Mouse (Mus musculus) small intestine, adult 2 months (tissue): ENCODE data around the gene Neu2.

ENCODE experiments used
- CTCF ChIP-seq: fragments of 200-500 bp; IDR thresholded peaks from 2 replicates; pipeline ENCODE4 v1.5.1; 2012; ENCODE audit warnings: low read depth, mild to moderate bottlenecking, control low read depth, inconsistent platforms, low read length, moderate library complexity, mixed read lengths; ENCODE audit not compliant: insufficient replicate concordance, insufficient read length; ENCODE audit errors: extremely low read depth
- POLR2A ChIP-seq: fragments of 200-500 bp; IDR thresholded peaks from 2 replicates; pipeline ENCODE4 v1.6.1; 2012; ENCODE audit warnings: low read depth, mild to moderate bottlenecking, control low read depth, inconsistent platforms, low read length, moderate library complexity

GRCm38 (mm10) chr1:87620211-87620668 is 110.6 kb downstream of the Neu2 start, which contains the start of gene Inpp5d:
- TF ChIP-seq POLR2A: peak; percentile 48; the same call in 1 of the 2 replicates
- TF ChIP-seq CTCF: no peak
